Mouse (Mus musculus) hindbrain, embryonic 16.5 days (tissue): ENCODE results near the gene Flot2. TPM values are rescaled to one million over a fixed set of nuclear protein-coding genes. Genes with fewer than 3 reads are reported as not detected.

ENCODE experiments used
- ATAC-seq: fragments of 200-750 bp; cut with Nextera tagmentation; 2 replicates; pipeline ENCODE4 v1.8.0; 2017; ENCODE audit warnings: moderate TSS enrichment, moderate library complexity
- H3K27ac ChIP-seq: fragments of 300-500 bp; sonication (generic); 2 replicates; pipeline ENCODE4 v1.5.1; 2014; ENCODE audit warnings: low read depth, mild to moderate bottlenecking, control low read depth, low read length, moderate library complexity
- H3K27me3 ChIP-seq: fragments of 300-500 bp; sonication (generic); replicated peaks from 2 replicates; pipeline ENCODE4 v1.6.1; 2014; ENCODE audit warnings: low read length; ENCODE audit not compliant: control insufficient read depth, insufficient read depth
- H3K36me3 ChIP-seq: fragments of 300-500 bp; sonication (generic); 2 replicates; pipeline ENCODE4 v1.6.1; 2014; ENCODE audit warnings: mild to moderate bottlenecking, low read length, moderate library complexity, mixed read lengths; ENCODE audit not compliant: control insufficient read depth, insufficient read depth
- H3K4me1 ChIP-seq: fragments of 300-500 bp; sonication (generic); 2 replicates; pipeline ENCODE4 v1.6.1; 2014; ENCODE audit warnings: low read depth, low read length; ENCODE audit not compliant: control insufficient read depth, insufficient read depth
- H3K4me2 ChIP-seq: fragments of 300-500 bp; sonication (generic); 2 replicates; pipeline ENCODE4 v1.6.1; 2014; ENCODE audit warnings: mild to moderate bottlenecking, low read length, control low read depth, moderate library complexity
- H3K4me3 ChIP-seq: fragments of 300-500 bp; sonication (generic); 2 replicates; pipeline ENCODE4 v1.5.1; 2014; ENCODE audit warnings: mild to moderate bottlenecking, low read length, control low read depth, moderate library complexity
- H3K9ac ChIP-seq: fragments of 300-500 bp; sonication (generic); 2 replicates; pipeline ENCODE4 v1.6.1; 2014; ENCODE audit warnings: low read depth, mild to moderate bottlenecking, control low read depth, low read length, moderate library complexity
- H3K9me3 ChIP-seq: fragments of 300-500 bp; sonication (generic); 2 replicates; pipeline ENCODE4 v1.6.1; 2014; ENCODE audit warnings: mild to moderate bottlenecking, low read length, moderate library complexity; ENCODE audit not compliant: control insufficient read depth
- WGBS: fragments of 180-500 bp; shearing (Covaris S2); extraction: QIAGEN DNeasy Blood & Tissue Kit; methylation state at CpG from one replicate; pipeline ENCODE4 v1.1.7; 2014; 5-methylcytosine and 5-hydroxymethylcytosine counted together
- polyA plus RNA-seq: library from polyadenylated mRNA; unstranded; fragments of >200 nt; fragmentation: Nextera tagmentation; extraction: Ambion mirVana; gene quantifications from 2 replicates; pipeline ENCODE4 v1.2.1, GENCODE M21; 2015

Flot2 gene
- polyA plus RNA-seq, 1 experiment from 2014 or later = 126 TPM

GRCm38 (mm10) chr11:78094137-78094503 is 56.4 kb downstream of the Flot2 start:
- no peaks in the 10 kb centered on the region for H3K36me3 ChIP-seq
- H3K4me3 ChIP-seq = peak overlapping the region; percentile 63
- H3K4me1 ChIP-seq = peaks cover 16% of the 10 kb centered on the region
- H3K9ac ChIP-seq = peak overlapping the region; percentile 74
- peak overlapping the region; percentile 61 for H3K4me2 ChIP-seq
- peak; percentile 13; the same call in 1 of the 2 replicates for ATAC-seq
- H3K9me3 ChIP-seq = no peaks in the 10 kb centered on the region
- WGBS = 49% methylated on average over 11 of the region's 11 CpGs
- H3K27me3 ChIP-seq = no peaks in the 10 kb centered on the region
- H3K27ac ChIP-seq = peak overlapping the region; percentile 79

- H3K4me2 ChIP-seq = peak within 1 kb of the TSS; percentile 61
- peak; percentile 97 for ATAC-seq
- H3K9me3 ChIP-seq = no peaks in the 10 kb centered on the region
- peak within 1 kb of the TSS; percentile 74 for H3K9ac ChIP-seq
- H3K4me1 ChIP-seq = peaks cover 16% of the 10 kb centered on the region
- H3K4me3 ChIP-seq = peak within 1 kb of the TSS; percentile 63
- WGBS = under 1% methylated on average over 38 of the region's 38 CpGs
- H3K36me3 ChIP-seq = no peaks in the 10 kb centered on the region
- H3K27ac ChIP-seq = peak within 1 kb of the TSS; percentile 79
- no peaks in the 10 kb centered on the region for H3K27me3 ChIP-seq
These were observed 56.9 kb downstream of the Flot2 start, which contains the start of gene Fam222b for GRCm38 (mm10) chr11:78094504-78095143. Gene Fam222b (plus strand): TSS chr11:78094660.

GRCm38 (mm10) chr11:78095144-78095516 is 57.4 kb downstream of the Flot2 start:
- H3K4me2 ChIP-seq = peak overlapping the region; percentile 61
- ATAC-seq = no peak
- peak overlapping the region; percentile 63 for H3K4me3 ChIP-seq
- WGBS = 32% methylated on average over 5 of the region's 5 CpGs
- H3K27ac ChIP-seq = peak overlapping the region; percentile 79
- H3K9ac ChIP-seq = peak overlapping the region; percentile 74
- no peaks in the 10 kb centered on the region for H3K27me3 ChIP-seq
- H3K9me3 ChIP-seq = no peaks in the 10 kb centered on the region
- H3K4me1 ChIP-seq = peaks cover 16% of the 10 kb centered on the region
- no peaks in the 10 kb centered on the region for H3K36me3 ChIP-seq

- no peak for ATAC-seq
- no peaks in the 10 kb centered on the region for H3K9me3 ChIP-seq
- H3K9ac ChIP-seq = peak overlapping the region; percentile 24
- H3K27me3 ChIP-seq = no peaks in the 10 kb centered on the region
- H3K4me2 ChIP-seq = peak overlapping the region; percentile 61
- WGBS = 41% methylated on average over 3 of the region's 3 CpGs
- H3K27ac ChIP-seq = no peak overlapping the region
- peaks cover 16% of the 10 kb centered on the region for H3K4me1 ChIP-seq
- H3K4me3 ChIP-seq = peak overlapping the region; percentile 21; the same call in 1 of the 2 replicates
- no peaks in the 10 kb centered on the region for H3K36me3 ChIP-seq
These were observed 59.3 kb downstream of the Flot2 start for GRCm38 (mm10) chr11:78097077-78097476.

GRCm38 (mm10) chr11:78100746-78101145 is 63.0 kb downstream of the Flot2 start:
- H3K4me2 ChIP-seq = no peak overlapping the region
- peaks cover 13% of the 10 kb centered on the region for H3K4me1 ChIP-seq
- no peaks in the 10 kb centered on the region for H3K9me3 ChIP-seq
- no peak for ATAC-seq
- no peaks in the 10 kb centered on the region for H3K36me3 ChIP-seq
- no peak overlapping the region for H3K4me3 ChIP-seq
- no peak overlapping the region for H3K27ac ChIP-seq
- WGBS = 94% methylated on average over 11 of the region's 11 CpGs
- H3K27me3 ChIP-seq = no peaks in the 10 kb centered on the region
- no peak overlapping the region for H3K9ac ChIP-seq

- no peak overlapping the region for H3K27ac ChIP-seq
- no peak overlapping the region for H3K4me2 ChIP-seq
- ATAC-seq = no peak
- H3K27me3 ChIP-seq = no peaks in the 10 kb centered on the region
- H3K9ac ChIP-seq = no peak overlapping the region
- WGBS = 85% methylated on average over 5 of the region's 5 CpGs
- H3K4me1 ChIP-seq = peaks cover 3% of the 10 kb centered on the region
- no peaks in the 10 kb centered on the region for H3K36me3 ChIP-seq
- no peak overlapping the region for H3K4me3 ChIP-seq
- H3K9me3 ChIP-seq = no peaks in the 10 kb centered on the region
These were observed 64.4 kb downstream of the Flot2 start for GRCm38 (mm10) chr11:78102142-78102541.

- H3K4me1 ChIP-seq = no peaks in the 10 kb centered on the region
- no peaks in the 10 kb centered on the region; the same call in 1 of the 2 replicates for H3K9me3 ChIP-seq
- H3K27ac ChIP-seq = no peak overlapping the region
- H3K4me3 ChIP-seq = no peak overlapping the region
- H3K9ac ChIP-seq = no peak overlapping the region
- no peak for ATAC-seq
- H3K27me3 ChIP-seq = no peaks in the 10 kb centered on the region
- H3K36me3 ChIP-seq = no peaks in the 10 kb centered on the region; the same call in 1 of the 2 replicates
- no peak overlapping the region for H3K4me2 ChIP-seq
- 74% methylated on average over 5 of the region's 5 CpGs for WGBS
These were observed 65.4 kb downstream of the Flot2 start for GRCm38 (mm10) chr11:78102958-78103747.

- Histone ChIP-seq H3K4me1 (no peaks in the 10 kb centered on the region), H3K9ac (no peak overlapping the region), H3K27me3 (no peaks in the 10 kb centered on the region), H3K9me3 (no peaks in the 10 kb centered on the region; the same call in 1 of the 2 replicates), H3K4me2 (no peak overlapping the region), H3K27ac (no peak overlapping the region), H3K4me3 (no peak overlapping the region), H3K36me3 (no peaks in the 10 kb centered on the region; the same call in 1 of the 2 replicates)
- 95% methylated on average over 5 of the region's 5 CpGs for WGBS
- no peak for ATAC-seq
These were observed 66.8 kb downstream of the Flot2 start for GRCm38 (mm10) chr11:78104501-78104900.
